Mouse (Mus musculus) thymus, adult 2 months (tissue): ENCODE measurements around the gene Myoz1.

Source experiments
- CTCF ChIP-seq: fragments of 200-500 bp; IDR thresholded peaks from 2 replicates; pipeline ENCODE4 v1.5.1; 2012; ENCODE audit warnings: mild to moderate bottlenecking, control low read depth, low read length, moderate library complexity, borderline replicate concordance; ENCODE audit not compliant: control insufficient read depth, poor library complexity, insufficient read depth; ENCODE audit errors: extremely low read depth
- POLR2A ChIP-seq: fragments of 200-500 bp; IDR thresholded peaks from 2 replicates; pipeline ENCODE4 v1.6.1; 2012; ENCODE audit warnings: mild to moderate bottlenecking, low read length, control low read depth, moderate library complexity; ENCODE audit not compliant: control insufficient read depth, poor library complexity, insufficient read depth; ENCODE audit errors: extremely low read depth

DNA sequence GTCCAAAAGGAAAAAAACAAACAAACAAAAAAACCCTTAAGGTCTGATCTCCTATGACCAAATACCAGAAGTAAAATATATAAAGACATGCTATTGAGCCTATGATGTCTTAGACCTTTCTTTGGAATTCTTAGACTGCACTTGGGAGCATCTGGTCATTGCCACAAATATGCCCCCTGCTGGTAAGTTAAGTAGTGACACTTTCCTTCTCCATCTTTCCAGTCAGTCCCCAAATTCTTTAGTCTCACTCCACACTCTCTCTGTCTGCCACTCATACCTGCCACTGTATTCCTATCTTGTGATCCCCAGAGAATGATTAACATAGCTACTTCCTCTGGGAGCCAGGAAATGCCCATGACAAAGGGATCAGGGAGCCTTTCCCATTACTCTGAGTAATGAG lies 2.0 kb upstream of the Myoz1 start:
- TF ChIP-seq POLR2A (no peak), CTCF (no peak)
